Mouse (Mus musculus): ENCODE data around the gene Fam72a. TPM values are rescaled to one million over a fixed set of nuclear protein-coding genes. Genes with fewer than 3 reads are reported as not detected.

The Fam72a gene
- polyA plus RNA-seq (2012; rRNA removed), result 0.14 and 0.31 TPM in 2 replicates

GRCm38 (mm10) chr1:131527281-131528080, at the start of gene Fam72a, which contains the start of gene Srgap2:
Fam72a (plus strand) TSS chr1:131527903.
Srgap2 (minus strand) TSS chr1:131527352.
- Histone ChIP-seq H3K4me1 (ENCODE audit: control insufficient read depth, insufficient read depth, insufficient read length) (peaks cover 9% of the 10 kb centered on the region), H3K27me3 (ENCODE audit: control insufficient read depth, insufficient read depth, low read length) (no peaks in the 10 kb centered on the region), H3K27ac (ENCODE audit: insufficient read depth, low read length) (peak within 1 kb of the TSS; percentile 91), H3K4me3 (ENCODE audit: extremely low read depth, insufficient read depth, insufficient read length) (peak within 1 kb of the TSS; percentile 90), H3K36me3 (ENCODE audit: control insufficient read depth, insufficient read depth, low read length) (no peaks in the 10 kb centered on the region)
- WGBS, result under 1% methylated on average over 44 of the region's 44 CpGs
- peak; percentile 95 to 100 for DNase-seq (ENCODE audit: low read depth in 1 of 2, low spot score in 2 of 2)
- TF ChIP-seq POLR2A (IDR thresholded peaks at IDR 0.05; ENCODE audit: low read depth, low read length), result peak; percentile 95
- TF ChIP-seq CTCF (IDR thresholded peaks at IDR 0.05; ENCODE audit: extremely low read depth, insufficient read depth, insufficient read length, insufficient replicate concordance), result no peak

- no peaks in the 10 kb centered on the region for H3K36me3 ChIP-seq (ENCODE audit: control insufficient read depth, insufficient read depth, low read length)
- no peak overlapping the region for H3K27ac ChIP-seq (ENCODE audit: insufficient read depth, low read length)
- no peak overlapping the region for H3K4me3 ChIP-seq (ENCODE audit: extremely low read depth, insufficient read depth, insufficient read length)
- WGBS, result 84% methylated on average over 2 of the region's 2 CpGs
- no peak for DNase-seq (ENCODE audit: low read depth in 1 of 2, low spot score in 2 of 2)
- no peaks in the 10 kb centered on the region for H3K27me3 ChIP-seq (ENCODE audit: control insufficient read depth, insufficient read depth, low read length)
- TF ChIP-seq CTCF (IDR thresholded peaks at IDR 0.05; ENCODE audit: extremely low read depth, insufficient read depth, insufficient read length, insufficient replicate concordance), result no peak
- no peaks in the 10 kb centered on the region; the same call in 1 of the 2 replicates for H3K4me1 ChIP-seq (ENCODE audit: control insufficient read depth, insufficient read depth, insufficient read length)
Measured at GRCm38 (mm10) chr1:131478770-131479305, 48.9 kb upstream of the Fam72a start.

- Histone ChIP-seq H3K36me3 (ENCODE audit: control insufficient read depth, insufficient read depth, low read length) (no peaks in the 10 kb centered on the region), H3K4me3 (ENCODE audit: extremely low read depth, insufficient read depth, insufficient read length) (no peak overlapping the region), H3K27me3 (ENCODE audit: control insufficient read depth, insufficient read depth, low read length) (no peaks in the 10 kb centered on the region), H3K27ac (ENCODE audit: insufficient read depth, low read length) (no peak overlapping the region), H3K4me1 (ENCODE audit: control insufficient read depth, insufficient read depth, insufficient read length) (no peaks in the 10 kb centered on the region)
- peak in 1 of 2 experiments; percentile 14 for DNase-seq (ENCODE audit: low read depth in 1 of 2, low spot score in 2 of 2)
- TF ChIP-seq POLR2A (IDR thresholded peaks at IDR 0.05; ENCODE audit: low read depth, low read length), result no peak
- TF ChIP-seq CTCF (IDR thresholded peaks at IDR 0.05; ENCODE audit: extremely low read depth, insufficient read depth, insufficient read length, insufficient replicate concordance), result no peak
Measured at GRCm38 (mm10) chr1:131481391-131481790, 46.3 kb upstream of the Fam72a start.

- no peak overlapping the region for H3K4me3 ChIP-seq (ENCODE audit: extremely low read depth, insufficient read depth, insufficient read length)
- WGBS, result 75% methylated on average over 3 of the region's 3 CpGs
- no peaks in the 10 kb centered on the region for H3K36me3 ChIP-seq (ENCODE audit: control insufficient read depth, insufficient read depth, low read length)
- no peaks in the 10 kb centered on the region for H3K4me1 ChIP-seq (ENCODE audit: control insufficient read depth, insufficient read depth, insufficient read length)
- DNase-seq (ENCODE audit: low read depth in 1 of 2, low spot score in 2 of 2), result no peak
- no peak for TF ChIP-seq POLR2A (IDR thresholded peaks at IDR 0.05; ENCODE audit: low read depth, low read length)
- H3K27me3 ChIP-seq (ENCODE audit: control insufficient read depth, insufficient read depth, low read length), result no peaks in the 10 kb centered on the region
- H3K27ac ChIP-seq (ENCODE audit: insufficient read depth, low read length), result no peak overlapping the region
Measured at GRCm38 (mm10) chr1:131482242-131482641, 45.5 kb upstream of the Fam72a start.

- H3K4me1 ChIP-seq (ENCODE audit: control insufficient read depth, insufficient read depth, insufficient read length), result no peaks in the 10 kb centered on the region
- TF ChIP-seq POLR2A (IDR thresholded peaks at IDR 0.05; ENCODE audit: low read depth, low read length), result no peak
- TF ChIP-seq CTCF (IDR thresholded peaks at IDR 0.05; ENCODE audit: extremely low read depth, insufficient read depth, insufficient read length, insufficient replicate concordance), result no peak
- 70% methylated on average over 5 of the region's 5 CpGs for WGBS
- H3K4me3 ChIP-seq (ENCODE audit: extremely low read depth, insufficient read depth, insufficient read length), result no peak overlapping the region
- no peaks in the 10 kb centered on the region for H3K36me3 ChIP-seq (ENCODE audit: control insufficient read depth, insufficient read depth, low read length)
- no peak overlapping the region for H3K27ac ChIP-seq (ENCODE audit: insufficient read depth, low read length)
- H3K27me3 ChIP-seq (ENCODE audit: control insufficient read depth, insufficient read depth, low read length), result no peaks in the 10 kb centered on the region
- DNase-seq (ENCODE audit: low read depth in 1 of 2, low spot score in 2 of 2), result no peak
Measured at GRCm38 (mm10) chr1:131486094-131486850, 41.4 kb upstream of the Fam72a start.

- peaks cover 4% of the 10 kb centered on the region; the same call in 1 of the 2 replicates for H3K4me1 ChIP-seq (ENCODE audit: control insufficient read depth, insufficient read depth, insufficient read length)
- TF ChIP-seq CTCF (IDR thresholded peaks at IDR 0.05; ENCODE audit: extremely low read depth, insufficient read depth, insufficient read length, insufficient replicate concordance) (no peak), POLR2A (IDR thresholded peaks at IDR 0.05; ENCODE audit: low read depth, low read length) (no peak)
- 96% methylated on average over 3 of the region's 3 CpGs for WGBS
- H3K4me3 ChIP-seq (ENCODE audit: extremely low read depth, insufficient read depth, insufficient read length), result no peak overlapping the region
- no peaks in the 10 kb centered on the region for H3K27me3 ChIP-seq (ENCODE audit: control insufficient read depth, insufficient read depth, low read length)
- no peak for DNase-seq (ENCODE audit: low read depth in 1 of 2, low spot score in 2 of 2)
- no peak overlapping the region for H3K27ac ChIP-seq (ENCODE audit: insufficient read depth, low read length)
- H3K36me3 ChIP-seq (ENCODE audit: control insufficient read depth, insufficient read depth, low read length), result no peaks in the 10 kb centered on the region
Measured at GRCm38 (mm10) chr1:131489312-131489711, 38.4 kb upstream of the Fam72a start.
